Comparison of ENCODE assay signal across 14 mouse cellular contexts in the genomic region with DNA sequence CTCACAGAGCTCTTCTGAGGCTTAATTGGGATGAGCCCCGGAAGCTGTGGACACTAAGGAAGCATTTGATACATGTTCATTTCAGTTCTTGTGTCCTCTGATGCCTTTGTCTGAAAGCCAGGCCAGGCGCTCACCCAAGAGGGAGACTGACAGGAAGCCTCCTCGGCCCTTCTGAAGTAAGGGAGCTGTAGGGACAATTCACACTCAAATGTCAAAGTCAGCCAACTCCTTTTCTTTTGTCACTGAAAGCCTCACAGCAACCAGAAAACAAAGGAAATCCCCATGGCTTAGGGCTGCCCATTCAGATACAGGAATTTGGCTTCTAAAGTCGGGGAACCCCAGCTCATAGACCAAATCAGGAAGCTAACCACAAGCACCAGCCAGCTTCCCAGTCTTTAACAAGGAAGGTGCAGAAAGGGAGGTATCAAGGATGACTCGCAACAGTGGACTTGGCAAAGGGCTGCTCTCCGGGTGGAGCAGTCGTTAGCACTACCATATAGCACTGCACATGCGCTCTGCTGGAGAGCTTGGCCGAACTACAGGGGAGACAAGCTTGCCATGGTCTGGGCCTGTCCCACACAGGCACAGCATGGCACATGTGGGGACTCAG.
DNase-seq lines count a peak whose midpoint lies in the region; ATAC-seq and TF ChIP-seq lines count a peak whose summit lies in the region.
"Had no signal": no experiment of that assay in that cellular context is flagged by ENCODE, and none has a peak within 500 bp of the region (broad histone marks: within the 10 kb centered on the region; RNA-seq: fewer than 3 reads in every experiment).

No protein-coding gene starts in this region.

- H3K4me2 ChIP-seq in liver, embryonic 12.5 days, result no peak overlapping the region
- H3K4me2 ChIP-seq: neural tube, embryonic 13.5 days had no signal

- intact Hi-C loops in heart, postnatal 14 days (cut with DNase I), result loop anchor here (2.0 to 5.0 kb wide), 2 partner anchors 115 to 180 kb away; no protein-coding TSS in a partner anchor

- no peak for ATAC-seq in liver, embryonic 12.5 days
- ATAC-seq: inflammation-experienced regulatory T-cells, adult 6 months had no signal

- no peak overlapping the region for H3K4me3 ChIP-seq in heart, embryonic 10.5 days
- no peak overlapping the region for H3K4me3 ChIP-seq in liver, adult 2 months (ENCODE audit: insufficient read depth, low read depth, low read length)
- H3K4me3 ChIP-seq in liver, embryonic 12.5 days, result no peak overlapping the region
- H3K4me3 ChIP-seq: megakaryocyte, embryonic 14.5 days; neural tube, embryonic 13.5 days had no signal

- TF ChIP-seq POLR2A in liver, adult 2 months (IDR thresholded peaks at IDR 0.05; ENCODE audit: extremely low read depth, insufficient read depth, low read length), result no peak

- no peaks in the 10 kb centered on the region for H3K79me2 ChIP-seq in liver, adult 2 months (ENCODE audit: control insufficient read depth, insufficient read depth, low read length)

- no peak for TF ChIP-seq CTCF in liver, adult 2 months (IDR thresholded peaks at IDR 0.05; ENCODE audit: low read depth, low read length)

- no peaks in the 10 kb centered on the region for H3K9me3 ChIP-seq in heart, embryonic 10.5 days
- no peaks in the 10 kb centered on the region for H3K9me3 ChIP-seq in liver, embryonic 12.5 days (replicated peaks)
- H3K9me3 ChIP-seq: megakaryocyte, embryonic 14.5 days; neural tube, embryonic 13.5 days had no signal

- H3K4me1 ChIP-seq in heart, embryonic 10.5 days, result no peaks in the 10 kb centered on the region
- H3K4me1 ChIP-seq in liver, adult 2 months (ENCODE audit: control insufficient read depth, insufficient read depth, low read length), result no peaks in the 10 kb centered on the region; the same call in 1 of the 2 replicates
- no peaks in the 10 kb centered on the region for H3K4me1 ChIP-seq in liver, embryonic 12.5 days
- H3K4me1 ChIP-seq: megakaryocyte, embryonic 14.5 days; neural tube, embryonic 13.5 days had no signal

- no peak overlapping the region for H3K27ac ChIP-seq in heart, embryonic 10.5 days
- no peak overlapping the region for H3K27ac ChIP-seq in liver, adult 2 months (replicated peaks; ENCODE audit: insufficient read depth, low read depth, low read length)
- H3K27ac ChIP-seq in liver, embryonic 12.5 days, result no peak overlapping the region
- H3K27ac ChIP-seq: liver, embryonic 14.5 days; neural tube, embryonic 13.5 days had no signal

- WGBS in heart, embryonic 10.5 days, result 69% methylated on average over 9 of the region's 9 CpGs
- 58% methylated on average over 9 of the region's 9 CpGs for WGBS in liver, adult 2 months
- WGBS in liver, embryonic 12.5 days (ENCODE audit: insufficient replicate concordance), result 45% methylated on average over 9 of the region's 9 CpGs

- peak; percentile 91 for DNase-seq in heart, adult 11 months
- DNase-seq in heart, embryonic 10.5 days (ENCODE audit: low spot score), result no peak
- DNase-seq in liver, adult 2 months (ENCODE audit: extremely low read depth, low read depth, low spot score), result peak; percentile 4
- DNase-seq in NIH3T3 (ENCODE audit: low read depth), result peak; percentile 33
- peak; percentile 9 to 45 for DNase-seq in heart, postnatal 14 days
- DNase-seq in urinary bladder, adult 18-20 months (ENCODE audit: low spot score in 2 of 2), result no peak
- DNase-seq in right cerebral cortex, adult 18-20 months, result no peak
- DNase-seq: cerebellum, adult 2 months; right cerebral cortex, postnatal 4 days had no signal

- no peaks in the 10 kb centered on the region for H3K27me3 ChIP-seq in heart, embryonic 10.5 days (ENCODE audit: insufficient read depth, poor library complexity, severe bottlenecking)
- H3K27me3 ChIP-seq in liver, adult 2 months (ENCODE audit: control insufficient read depth, insufficient read depth, low read length), result peaks cover 2% of the 10 kb centered on the region; the same call in 1 of the 2 replicates
- H3K27me3 ChIP-seq in liver, embryonic 12.5 days (replicated peaks), result no peaks in the 10 kb centered on the region
- H3K27me3 ChIP-seq: neural tube, embryonic 13.5 days had no signal

- H3K36me3 ChIP-seq in heart, embryonic 10.5 days, result no peaks in the 10 kb centered on the region
- H3K36me3 ChIP-seq in liver, adult 2 months (ENCODE audit: control insufficient read depth, insufficient read depth, low read length), result no peaks in the 10 kb centered on the region
- H3K36me3 ChIP-seq in liver, embryonic 12.5 days, result no peaks in the 10 kb centered on the region
- H3K36me3 ChIP-seq: neural tube, embryonic 13.5 days had no signal

- no peak overlapping the region for H3K9ac ChIP-seq in liver, adult 2 months (ENCODE audit: low read depth, low read length)
- no peak overlapping the region for H3K9ac ChIP-seq in liver, embryonic 12.5 days
- H3K9ac ChIP-seq: liver, embryonic 14.5 days; neural tube, embryonic 13.5 days had no signal

Comparison
In these comparisons a context has a peak if more than half of its experiments do, and no peak if none do; other contexts are left out.
1. DNase-seq: peak in heart, adult 11 months (single experiment), liver, adult 2 months (single experiment), NIH3T3 (single experiment) and heart, postnatal 14 days (2 of 2); none in heart, embryonic 10.5 days (single experiment), urinary bladder, adult 18-20 months (0 of 2) and right cerebral cortex, adult 18-20 months (single experiment).